Mouse (Mus musculus) heart, adult 11 months (tissue): ENCODE measurements around the gene Dhx9.
"Not testable (repeated sequence)": the region's sequence is repeated elsewhere in the genome, so short reads cannot be mapped to it uniquely, and the experiment has no call there.

Experiments
- DNase-seq: peaks from one replicate; pipeline ENCODE4 v3.0.0; 2022

Gene Dhx9

DNA sequence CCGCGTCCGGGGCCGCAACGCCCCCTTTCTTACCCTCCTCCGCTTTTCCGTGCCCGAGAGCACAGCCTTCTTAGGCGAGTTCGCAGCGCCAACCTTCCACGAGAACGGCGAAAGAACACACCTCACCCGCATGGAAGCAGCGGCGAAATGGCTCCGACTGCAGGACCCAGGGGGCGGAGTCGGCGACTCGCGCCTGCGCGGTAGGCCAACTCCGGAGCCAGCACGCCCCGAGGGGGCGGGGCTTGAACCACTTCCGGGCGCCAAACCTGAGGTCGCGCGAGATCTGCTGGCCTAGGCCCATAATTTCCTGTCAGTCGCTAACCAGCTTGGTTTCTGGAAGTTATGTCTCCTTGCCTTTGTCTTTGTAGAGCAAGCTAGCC lies at the start of gene Dhx9:
Dhx9 (minus strand) TSS at position 161 of the 380 bp plus-strand sequence.
- DNase-seq, result peak; percentile 100

DNA sequence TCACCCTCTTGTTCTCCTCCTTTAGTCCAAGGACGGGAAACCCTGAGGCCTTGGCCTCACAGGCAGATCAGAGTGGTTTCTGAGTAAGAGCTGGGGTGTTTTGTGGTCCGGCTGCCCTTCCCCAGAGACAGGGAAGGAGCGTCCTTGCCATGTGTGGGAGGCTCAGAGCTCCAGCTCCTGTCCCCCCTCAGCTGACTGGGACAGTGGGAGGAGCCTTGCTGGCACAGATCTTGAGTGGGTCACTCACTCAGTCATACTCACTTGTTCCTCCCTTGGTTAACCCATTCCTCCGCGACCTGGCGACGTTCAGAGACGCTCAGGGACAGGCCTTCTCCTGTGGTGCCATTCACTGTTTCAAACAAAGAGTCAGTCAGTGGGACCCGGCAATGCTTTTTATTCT lies 48.2 kb upstream of the Dhx9 start:
- peak; percentile 97 for DNase-seq

DNA sequence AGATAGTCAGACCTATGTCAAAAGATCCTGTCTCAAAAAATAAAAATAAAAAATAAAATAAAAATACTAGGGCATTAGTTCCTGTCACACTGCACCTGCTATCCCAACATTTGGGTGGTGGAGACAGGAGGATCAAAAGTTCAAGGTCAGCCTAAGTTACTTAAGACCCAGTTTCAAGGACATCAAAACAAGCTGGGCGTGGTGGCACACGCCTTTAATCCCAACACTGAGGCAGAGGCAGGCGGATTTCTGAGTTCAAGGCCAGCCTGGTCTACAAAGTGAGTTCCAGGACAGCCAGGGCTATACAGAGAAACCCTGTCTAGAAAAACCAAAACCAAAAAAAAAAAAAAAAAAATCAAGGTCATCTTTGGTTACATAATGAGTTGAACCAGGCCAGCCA lies 45.4 kb upstream of the Dhx9 start:
- not testable (repeated sequence) for DNase-seq

DNA sequence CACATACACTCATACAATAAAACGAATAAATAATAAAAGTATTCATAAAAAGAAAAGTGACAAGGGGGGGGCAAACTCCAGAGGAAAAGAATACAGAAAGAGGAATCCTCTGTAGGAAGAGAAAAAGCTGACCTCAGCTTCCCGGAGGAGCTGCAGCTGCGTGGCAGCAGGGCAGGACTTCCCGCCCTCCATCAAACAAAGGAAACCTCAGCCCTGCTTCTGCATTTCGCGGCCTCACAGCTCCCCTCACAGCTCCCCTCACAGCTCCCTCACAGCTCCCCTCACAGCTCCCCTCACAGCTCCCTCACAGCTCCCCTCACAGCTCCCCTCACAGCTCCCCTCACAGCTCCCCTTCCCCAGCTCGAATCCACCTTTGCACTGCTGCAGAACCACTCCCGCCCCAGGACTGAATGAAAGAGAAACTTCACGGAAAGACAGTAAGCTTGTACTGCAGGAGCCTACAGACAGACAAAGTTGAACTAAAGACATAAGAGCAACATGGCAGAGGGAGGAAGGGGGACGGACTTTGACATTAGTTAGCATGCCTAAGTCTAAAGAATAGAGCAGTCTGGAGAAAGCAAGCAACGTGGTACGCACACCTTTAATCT lies 44.9 kb upstream of the Dhx9 start:
- peak; percentile 95 for DNase-seq

DNA sequence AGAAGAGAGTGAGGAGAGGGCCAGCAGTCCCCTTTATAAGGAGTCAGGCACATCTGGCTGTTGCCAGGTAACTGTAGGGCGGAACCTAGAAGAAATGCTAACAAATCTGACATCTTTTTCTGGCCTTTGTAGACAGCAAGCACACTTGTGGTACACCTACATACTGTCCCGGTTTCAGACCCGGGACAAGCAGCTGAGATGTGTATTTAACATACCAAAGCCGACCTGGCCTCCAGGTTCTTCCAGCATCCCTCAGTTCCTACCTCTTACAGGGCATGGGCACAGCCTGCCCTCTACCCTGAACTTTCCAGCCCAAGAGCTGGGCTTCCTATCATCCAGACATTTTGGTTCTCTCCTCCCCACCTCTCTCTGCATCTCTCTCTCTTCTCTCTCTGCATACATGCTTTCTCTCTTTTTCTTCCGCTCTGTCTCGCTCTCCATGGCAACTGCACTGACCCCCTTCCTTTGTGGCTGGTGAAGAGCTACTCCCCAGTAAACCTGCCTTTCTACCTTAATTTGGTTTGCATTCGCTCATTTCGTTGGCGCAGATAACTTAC lies 44.3 kb upstream of the Dhx9 start:
- no peak for DNase-seq

DNA sequence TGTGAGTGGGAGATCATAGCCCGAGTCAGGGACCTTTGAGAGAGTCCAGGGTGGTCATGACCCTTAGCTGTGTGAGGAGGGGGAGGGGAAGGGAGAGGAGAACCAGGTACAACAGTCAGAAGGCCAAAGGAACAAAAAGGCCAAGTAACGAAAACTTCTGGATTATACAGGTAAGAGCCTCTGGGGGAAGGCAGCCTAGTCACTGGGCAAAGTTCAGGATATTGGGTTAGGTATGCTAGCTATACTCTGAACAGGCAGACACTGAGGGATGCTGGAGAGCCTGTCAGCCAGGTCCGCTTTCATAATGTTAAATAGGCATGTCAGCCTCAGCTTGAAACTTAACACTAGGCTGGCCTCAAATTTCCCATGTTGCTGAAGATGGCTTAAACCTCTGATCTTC lies 34.7 kb upstream of the Dhx9 start:
- no peak for DNase-seq

DNA sequence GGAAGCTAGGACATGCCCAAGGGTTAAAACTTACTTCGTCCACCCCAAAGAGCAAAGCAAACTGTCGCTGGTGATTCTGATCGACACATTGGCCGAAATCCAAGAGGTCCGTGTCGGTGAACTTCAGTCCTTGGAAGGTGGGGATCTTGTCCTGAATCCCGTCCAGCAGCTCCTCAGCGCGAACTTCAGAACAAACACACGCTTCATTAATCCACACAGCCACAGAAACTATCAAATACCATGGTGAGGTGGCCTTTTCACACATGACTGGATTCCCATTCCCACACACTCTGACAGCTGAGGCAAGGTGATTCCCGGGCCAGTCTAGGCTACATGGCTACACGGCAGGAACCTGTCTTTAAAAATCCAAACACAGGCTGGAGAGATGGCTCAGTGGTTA lies 27.9 kb upstream of the Dhx9 start:
- peak; percentile 74 for DNase-seq

DNA sequence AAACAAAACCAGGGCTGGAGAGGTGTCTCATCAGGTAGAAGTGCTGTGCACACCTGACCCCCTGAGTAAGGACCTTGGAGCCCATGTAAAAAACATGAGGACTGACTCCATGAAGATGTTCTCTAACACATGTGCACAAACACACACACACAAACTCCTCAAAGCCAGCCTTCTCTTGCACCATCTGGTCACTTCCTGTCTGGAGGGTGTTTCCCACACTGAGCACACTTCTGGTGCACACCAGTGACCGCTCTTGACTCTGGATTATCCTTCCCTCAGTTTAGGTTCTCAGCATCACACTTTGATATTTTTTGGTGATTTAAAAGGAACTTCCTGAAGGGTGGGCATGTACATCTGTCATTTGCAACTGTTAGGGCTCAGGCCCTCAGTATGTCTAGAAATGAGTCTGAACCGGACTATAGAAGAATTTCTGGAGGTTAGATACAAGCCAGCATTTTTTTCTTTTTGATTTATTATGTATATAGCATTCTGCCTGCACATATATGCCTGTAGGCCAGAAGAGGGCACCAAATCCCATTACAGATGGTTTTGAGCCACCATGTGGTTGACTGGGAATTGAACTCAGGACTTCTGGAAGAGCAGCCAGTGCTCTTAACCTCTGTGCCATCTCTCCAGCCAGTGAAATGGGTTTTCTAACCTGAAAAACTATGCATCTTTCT lies 23.0 kb upstream of the Dhx9 start:
- DNase-seq, result peak; percentile 58

DNA sequence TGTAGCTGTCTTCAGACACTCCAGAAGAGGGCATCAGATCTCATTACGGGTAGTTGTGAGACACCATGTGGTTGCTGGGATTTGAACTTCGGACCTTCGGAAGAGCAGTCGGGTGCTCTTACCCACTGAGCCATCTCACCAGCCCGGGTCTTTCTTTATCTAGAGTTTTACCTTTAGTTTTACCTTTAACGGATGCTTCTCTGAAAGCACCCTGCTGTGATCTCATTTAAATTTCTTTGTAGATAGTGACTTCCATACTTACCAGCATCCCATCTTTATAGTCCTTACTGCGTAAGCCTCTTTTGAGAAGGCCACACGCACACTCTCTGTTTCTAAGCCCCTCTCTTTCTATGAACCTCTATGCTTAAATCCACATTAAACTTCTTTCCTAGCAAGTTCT lies 22.1 kb upstream of the Dhx9 start:
- DNase-seq, result not testable (repeated sequence)

DNA sequence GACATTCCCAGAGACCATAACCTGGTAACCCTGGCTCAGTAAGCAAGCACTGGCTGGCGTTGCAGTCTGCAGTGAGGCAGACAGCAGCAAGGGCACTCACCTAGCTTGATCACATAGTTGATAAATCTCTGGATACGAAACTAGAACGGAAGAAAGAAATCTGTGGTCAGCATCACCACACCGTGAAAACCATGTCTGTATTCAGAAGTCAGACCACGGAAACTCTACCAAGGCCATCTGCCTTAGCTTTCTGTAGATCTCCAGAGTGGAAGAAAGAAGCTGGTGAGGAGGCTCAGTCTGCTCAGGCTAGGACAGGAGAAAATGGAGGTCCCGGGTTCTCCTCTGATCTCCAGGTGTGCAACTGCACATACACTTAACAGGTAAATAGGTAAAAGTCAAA lies 21.6 kb upstream of the Dhx9 start:
- no peak for DNase-seq

DNA sequence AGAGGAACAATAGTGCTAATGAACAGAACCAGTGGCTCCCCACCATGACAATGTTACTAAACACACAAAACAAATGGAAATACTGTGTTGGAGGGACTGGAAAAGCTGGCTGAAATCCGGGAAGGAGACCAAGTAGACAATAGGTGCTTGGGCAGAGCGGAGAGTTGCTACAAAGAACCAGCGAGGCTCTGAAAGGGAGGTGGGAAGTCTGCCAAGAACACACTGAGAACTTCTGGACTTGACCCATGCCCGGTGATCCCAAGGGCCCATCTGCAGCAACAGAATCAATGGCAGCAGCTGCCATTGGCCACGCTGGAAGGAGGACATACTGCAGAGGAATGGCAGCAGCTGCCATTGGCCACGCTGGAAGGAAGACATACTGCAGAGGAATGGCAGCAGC lies 18.8 kb upstream of the Dhx9 start:
- DNase-seq, result peak; percentile 92

DNA sequence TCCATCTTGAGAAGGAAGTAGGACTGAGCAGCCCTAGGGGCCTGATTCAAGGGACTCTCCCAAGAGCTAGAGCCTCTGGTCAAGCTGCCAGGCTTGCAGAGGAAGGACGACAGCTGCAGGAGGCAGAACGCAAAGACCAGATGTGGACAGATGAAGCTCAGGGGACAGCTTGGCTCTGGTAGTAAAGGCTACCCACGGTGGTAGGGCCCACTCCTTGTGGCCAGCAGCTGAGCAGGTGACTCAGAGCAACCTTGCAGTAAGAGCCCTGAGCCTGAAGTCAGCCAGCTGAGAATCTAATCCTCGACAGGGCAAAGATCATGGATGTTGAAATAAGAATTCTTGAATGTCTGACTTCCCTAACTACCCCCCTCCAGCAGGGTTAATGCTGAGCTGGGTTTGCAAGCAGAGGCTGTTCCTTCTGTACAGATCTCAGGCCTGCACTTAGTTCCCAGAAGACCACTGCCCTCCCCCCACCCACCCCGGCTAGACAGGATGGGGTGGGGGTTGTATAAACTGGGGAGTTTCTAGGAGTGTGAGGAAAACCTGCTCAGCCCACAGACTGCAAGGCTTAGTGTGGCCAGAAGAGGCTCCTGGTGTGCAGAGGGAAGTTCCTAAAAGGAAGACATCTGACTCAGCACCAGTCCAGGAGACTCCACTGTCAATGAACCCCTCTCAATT lies 14.3 kb upstream of the Dhx9 start:
- DNase-seq, result peak; percentile 96

DNA sequence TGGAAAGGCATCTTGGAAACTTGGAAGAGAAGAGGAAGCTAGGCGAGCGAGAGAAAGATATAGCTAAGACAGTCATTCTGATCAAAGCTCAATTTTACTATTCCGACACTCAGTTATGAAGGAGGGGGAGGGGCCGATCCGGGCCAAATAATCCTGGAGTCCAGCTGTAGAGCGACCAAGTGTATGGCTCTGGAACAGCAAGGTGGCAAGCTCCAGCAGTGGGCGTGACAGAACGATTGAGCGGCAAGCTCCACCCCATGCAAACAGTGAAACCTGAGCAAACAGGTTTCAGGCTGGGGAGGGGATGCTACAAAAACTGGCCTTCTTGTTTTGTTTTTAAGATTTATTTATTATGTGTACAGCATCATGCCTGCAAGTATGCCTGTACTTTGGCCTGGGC lies 12.6 kb upstream of the Dhx9 start:
- DNase-seq, result peak; percentile 85

DNA sequence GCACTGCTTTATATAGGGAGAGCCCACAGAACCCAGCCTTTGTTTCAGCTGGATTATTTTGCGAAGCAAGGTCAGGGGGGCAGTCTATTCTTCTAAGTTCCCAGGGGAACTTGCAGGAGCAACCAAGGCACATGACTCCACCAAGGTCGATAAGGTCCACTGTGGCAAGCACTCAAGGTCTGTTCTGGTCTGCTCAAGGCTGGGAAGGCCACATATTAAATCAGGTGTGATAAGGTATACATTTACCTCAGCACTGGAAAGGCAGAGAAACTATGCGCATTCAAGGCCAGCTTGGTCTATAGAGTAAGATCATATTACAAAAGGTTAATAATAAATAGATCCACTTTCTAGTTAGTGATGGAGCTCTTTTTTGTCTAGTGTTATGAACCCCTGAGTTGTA lies 8.6 kb upstream of the Dhx9 start:
- no peak for DNase-seq

DNA sequence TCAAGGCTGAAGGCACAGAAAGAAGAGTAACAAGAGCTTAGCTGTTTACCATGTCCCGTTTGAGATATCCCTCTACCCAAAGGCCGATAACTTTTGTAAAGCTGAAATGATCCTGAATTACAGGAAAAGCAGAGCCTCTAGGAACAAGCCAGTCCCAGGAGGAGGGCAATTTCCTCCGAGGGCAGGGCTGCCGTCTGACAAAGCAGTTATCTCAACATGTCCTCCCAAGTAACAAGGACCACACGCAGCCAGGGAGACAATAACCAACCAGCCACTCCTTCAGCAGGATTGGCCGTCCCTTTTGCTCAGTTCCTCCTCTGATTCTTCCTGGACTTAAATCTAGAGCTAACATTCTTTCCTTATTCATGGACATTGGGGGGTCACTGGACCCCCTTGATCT lies 6.5 kb upstream of the Dhx9 start:
- peak; percentile 85 for DNase-seq

DNA sequence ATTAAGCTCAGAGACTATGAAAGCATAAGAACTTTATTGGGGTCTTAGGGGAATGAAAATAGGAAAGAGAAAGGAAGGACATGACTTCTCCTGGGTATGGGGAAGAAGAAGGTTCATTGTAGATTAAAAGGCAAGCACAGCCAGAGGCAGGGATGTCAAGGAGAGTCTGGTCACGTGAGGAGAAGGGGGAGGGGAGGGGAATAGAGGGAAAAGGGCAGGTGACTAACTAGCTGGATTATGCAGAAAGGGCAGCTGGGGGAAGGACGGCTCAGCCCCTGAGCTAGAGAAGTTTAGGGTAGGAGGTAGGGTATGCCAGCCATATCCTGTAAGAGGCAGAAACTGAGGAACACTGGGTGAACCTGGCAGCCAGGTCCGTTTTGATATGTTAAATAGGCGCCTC lies 5.9 kb upstream of the Dhx9 start:
- peak; percentile 87 for DNase-seq

DNA sequence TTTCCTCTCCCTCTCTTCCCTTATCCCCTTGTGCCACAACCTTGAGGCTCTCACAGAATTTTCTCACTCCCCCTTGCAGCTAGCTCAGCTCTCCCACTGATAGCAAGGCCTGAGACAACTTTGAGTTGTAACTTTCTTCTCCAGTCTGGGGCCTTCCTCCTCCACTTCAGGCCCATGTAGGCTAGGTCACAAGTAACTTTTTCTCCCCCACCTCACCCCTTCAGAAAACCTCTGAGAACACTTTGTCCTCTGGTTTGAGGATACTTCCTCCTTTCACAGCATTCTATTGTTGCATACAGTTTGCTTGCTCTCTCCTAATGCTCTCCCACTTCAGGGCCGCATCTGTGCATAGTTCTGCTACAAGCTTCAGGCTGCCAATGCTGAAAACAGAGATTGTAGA lies 4.4 kb upstream of the Dhx9 start:
- DNase-seq, result peak; percentile 94

DNA sequence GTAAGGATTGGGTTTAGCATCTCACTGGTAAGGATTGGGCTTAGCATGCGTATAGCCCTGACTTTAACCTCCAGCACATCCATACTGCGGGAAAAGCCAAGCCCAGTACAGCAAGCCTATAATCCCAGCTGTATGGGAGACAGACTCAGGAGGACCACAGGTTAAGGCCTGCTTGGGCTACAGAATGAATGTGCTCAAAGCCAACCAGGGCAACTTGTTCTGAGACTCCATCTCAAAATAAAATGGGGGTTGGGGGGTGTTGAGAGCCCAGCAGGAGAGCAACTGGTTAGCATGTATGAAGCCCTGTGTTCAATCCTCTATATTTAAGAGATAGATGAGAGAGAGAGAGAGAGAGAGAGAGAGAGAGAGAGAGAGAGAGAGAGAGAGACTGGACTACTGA lies 3.9 kb upstream of the Dhx9 start:
- no peak for DNase-seq

DNA sequence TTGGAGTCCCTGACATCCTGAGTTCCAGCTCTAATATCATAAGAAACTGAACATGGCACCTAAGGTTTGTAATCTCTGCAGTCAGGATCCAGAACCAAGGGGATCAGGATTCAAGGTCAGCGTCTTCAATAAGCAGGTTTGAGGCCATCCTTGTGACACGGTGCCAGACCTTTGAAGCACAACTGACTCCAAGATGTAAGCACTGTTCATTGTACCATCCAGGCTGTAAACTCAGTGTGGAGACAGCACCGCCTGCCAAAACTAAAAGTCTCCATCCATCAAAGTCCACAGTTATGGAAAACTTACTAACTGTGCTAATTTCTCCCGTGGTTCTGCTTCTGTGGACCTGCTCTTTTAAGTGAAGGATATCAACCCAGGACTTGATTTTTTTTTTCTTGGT lies 2.5 kb upstream of the Dhx9 start:
- peak; percentile 76 for DNase-seq

DNA sequence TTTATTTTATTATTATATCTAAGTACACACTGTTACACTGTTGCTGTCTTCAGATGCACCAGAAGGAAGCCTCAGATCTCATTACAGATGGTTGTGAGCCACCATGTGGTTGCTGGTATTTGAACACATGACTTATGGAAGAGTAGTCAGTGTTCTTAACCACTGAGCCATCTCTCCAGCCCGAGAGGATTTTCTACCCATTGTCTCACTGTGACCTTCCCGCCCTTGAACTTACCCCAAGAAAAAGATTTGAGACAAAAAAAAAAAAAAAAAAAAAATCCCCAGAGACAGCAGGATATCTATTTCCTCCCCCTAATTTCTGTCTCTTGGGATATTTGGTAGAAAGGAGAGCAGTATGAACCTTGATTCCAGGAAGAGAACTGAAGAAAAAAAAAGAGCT lies 2.1 kb upstream of the Dhx9 start:
- DNase-seq, result no peak

DNA sequence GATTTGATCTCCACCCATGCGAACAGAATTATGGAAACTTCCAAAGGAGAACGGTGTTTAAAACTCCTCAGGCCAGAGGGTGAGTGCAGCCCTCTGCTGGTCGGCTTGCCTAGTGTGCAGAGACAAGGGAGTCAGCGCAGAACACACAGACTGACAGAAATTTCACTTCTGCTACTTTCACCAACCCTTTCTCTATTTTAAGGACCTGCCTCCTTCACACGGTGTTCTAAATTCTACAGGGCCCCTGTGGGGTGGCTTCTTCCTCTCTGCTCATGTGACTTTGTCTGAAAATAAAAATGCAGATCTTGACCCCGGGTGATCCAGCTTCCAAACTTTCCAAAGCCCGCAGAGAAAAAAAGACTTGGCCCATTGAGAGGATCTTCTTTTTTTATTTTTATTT lies 1.7 kb upstream of the Dhx9 start:
- peak; percentile 97 for DNase-seq

DNA sequence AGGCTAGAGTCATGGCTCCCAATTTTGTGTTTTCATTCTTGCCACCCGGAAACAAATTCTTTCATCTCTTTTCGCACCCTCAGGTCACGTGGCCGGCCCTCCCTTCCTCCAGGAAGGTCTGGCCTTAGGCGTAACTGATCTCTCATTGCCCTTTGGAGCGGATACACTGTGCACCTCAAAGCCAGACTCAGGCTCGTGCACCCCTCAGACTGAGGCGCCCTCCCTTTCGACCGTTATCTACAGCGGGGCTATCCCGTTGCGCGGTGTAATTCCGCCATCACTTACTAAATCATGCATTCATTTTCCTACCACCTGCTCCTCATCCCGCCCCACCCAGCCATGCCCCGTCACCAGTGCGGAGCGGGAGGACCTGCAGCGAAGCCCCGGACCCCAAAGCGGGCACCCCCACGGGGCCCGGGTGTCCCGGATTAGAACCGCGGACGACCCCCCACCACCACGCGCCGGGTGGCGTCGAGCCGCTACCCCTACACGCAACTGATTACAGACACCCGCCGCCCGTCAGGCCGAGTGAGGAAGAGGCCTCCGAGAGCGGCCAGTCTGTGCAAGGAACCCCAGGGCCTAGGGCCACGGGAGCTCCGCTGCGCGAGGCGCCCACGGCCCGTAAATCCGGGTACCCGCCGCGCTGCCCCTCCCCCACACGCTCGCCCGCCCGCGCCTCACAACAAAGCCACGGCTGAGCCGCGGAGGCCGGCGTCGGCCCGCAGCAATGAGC lies 527 bp downstream of the Dhx9 start:
- no peak for DNase-seq

DNA sequence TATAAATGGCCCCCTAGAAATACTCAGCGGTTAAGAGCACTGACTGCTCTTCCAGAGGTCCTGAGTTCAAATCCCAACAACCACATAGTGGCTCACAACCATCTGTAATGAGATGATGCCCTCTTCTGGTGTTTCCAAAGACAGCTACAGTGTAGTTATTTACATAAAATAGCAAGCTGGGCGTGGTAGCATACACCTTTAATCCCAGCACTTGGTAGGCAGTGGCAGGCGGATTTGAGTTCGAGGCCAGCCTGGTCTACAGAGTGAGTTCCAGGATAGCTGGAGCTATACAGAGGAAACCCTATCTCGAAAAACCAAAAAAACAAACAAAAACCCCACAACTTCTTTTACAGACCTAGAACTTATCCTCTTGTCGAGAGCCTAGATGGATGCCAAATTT lies 1.3 kb downstream of the Dhx9 start:
- peak; percentile 87 for DNase-seq
